Mouse (Mus musculus) liver, adult 2 months (tissue): ENCODE measurements at regions not wholly inside any gene's neighbourhood (a gene's known extent, or its start where the extent isn't known, plus 50 kb on each side); places are given as distances from the start of the nearest gene placed in this dataset.

Experiments
- CTCF ChIP-seq: fragments of 200-500 bp; IDR thresholded peaks from 2 replicates; pipeline ENCODE4 v1.5.1; 2011; ENCODE audit warnings: low read depth, low read length, control low read depth
- POLR2A ChIP-seq: fragments of 200-500 bp; IDR thresholded peaks from 2 replicates; pipeline ENCODE4 v1.6.1; 2011; ENCODE audit warnings: low read length, control low read depth; ENCODE audit not compliant: insufficient read depth; ENCODE audit errors: extremely low read depth

- TF ChIP-seq CTCF (no peak), POLR2A (no peak)
Measured at GRCm38 (mm10) chr9:59199495-59200196, 91.7 kb upstream of the Adpgk start.
